ENCODE assay signal across 23 mouse cellular contexts in the genomic region with DNA sequence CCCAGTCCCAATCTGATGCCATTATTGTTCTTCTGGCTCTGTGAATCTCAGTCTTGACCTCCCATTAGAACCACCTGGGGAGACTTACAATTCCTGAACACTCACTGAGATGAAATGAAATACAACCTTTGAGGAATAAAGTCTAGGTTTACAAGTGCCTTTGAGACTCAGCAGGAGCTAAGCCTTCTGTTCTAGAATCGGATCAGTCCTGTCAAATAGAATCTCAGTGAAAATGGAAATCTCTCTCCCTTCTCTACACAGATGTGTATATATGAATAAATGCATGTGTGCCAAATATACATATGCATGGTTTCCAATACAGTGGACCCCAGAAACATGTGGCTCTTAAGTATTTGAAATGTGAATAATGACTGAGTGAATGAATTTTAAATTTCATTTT.
"Had no signal": no experiment of that assay in that cellular context is flagged by ENCODE, and none has a peak within 500 bp of the region (broad histone marks: within the 10 kb centered on the region; RNA-seq: fewer than 3 reads in every experiment).

No protein-coding gene starts in this region.

- H3K27me3 ChIP-seq: heart, embryonic 12.5 days; hindbrain, embryonic 13.5 days; hindbrain, embryonic 15.5 days; kidney, embryonic 15.5 days; limb, embryonic 12.5 days had no signal

- H3K9ac ChIP-seq: heart, embryonic 12.5 days; hindbrain, embryonic 13.5 days; hindbrain, embryonic 15.5 days; kidney, embryonic 15.5 days; limb, embryonic 12.5 days had no signal

- H3K4me3 ChIP-seq: heart, embryonic 10.5 days; heart, embryonic 12.5 days; hindbrain, embryonic 13.5 days; hindbrain, embryonic 15.5 days; kidney, embryonic 15.5 days; limb, embryonic 10.5 days; limb, embryonic 12.5 days had no signal

- DNase-seq: gastrocnemius, postnatal 14 days; gastrocnemius, postnatal 36 days; heart, adult 18-20 months; heart, postnatal 10 days; kidney, adult 11 months; kidney, adult 2 months; kidney, adult 9 months; kidney, postnatal 14 days; kidney, postnatal 36 days; layer of hippocampus, adult 9-11 months; layer of hippocampus, postnatal 36 days; liver had no signal

- ATAC-seq: hindbrain, postnatal 0 days; intestine, embryonic 16.5 days had no signal

- H3K4me1 ChIP-seq: heart, embryonic 10.5 days; heart, embryonic 12.5 days; hindbrain, embryonic 13.5 days; hindbrain, embryonic 15.5 days; kidney, embryonic 15.5 days; limb, embryonic 10.5 days; limb, embryonic 12.5 days had no signal

- H3K9me3 ChIP-seq: heart, embryonic 10.5 days; heart, embryonic 12.5 days; hindbrain, embryonic 13.5 days; hindbrain, embryonic 15.5 days; kidney, embryonic 15.5 days; limb, embryonic 10.5 days; limb, embryonic 12.5 days had no signal

- H3K27ac ChIP-seq: heart, embryonic 10.5 days; hindbrain, embryonic 13.5 days; hindbrain, embryonic 15.5 days; hindbrain, postnatal 0 days; kidney, embryonic 15.5 days; kidney, postnatal 0 days; limb, embryonic 10.5 days; limb, embryonic 12.5 days had no signal

- H3K36me3 ChIP-seq: heart, embryonic 10.5 days; heart, embryonic 12.5 days; hindbrain, embryonic 13.5 days; hindbrain, embryonic 15.5 days; kidney, embryonic 15.5 days; limb, embryonic 10.5 days; limb, embryonic 12.5 days had no signal

- H3K4me2 ChIP-seq: heart, embryonic 12.5 days; hindbrain, embryonic 13.5 days; hindbrain, embryonic 15.5 days; kidney, embryonic 15.5 days; limb, embryonic 12.5 days; liver, embryonic 11.5 days had no signal
